Mouse (Mus musculus): ENCODE measurements around the gene Glul.

DNA sequence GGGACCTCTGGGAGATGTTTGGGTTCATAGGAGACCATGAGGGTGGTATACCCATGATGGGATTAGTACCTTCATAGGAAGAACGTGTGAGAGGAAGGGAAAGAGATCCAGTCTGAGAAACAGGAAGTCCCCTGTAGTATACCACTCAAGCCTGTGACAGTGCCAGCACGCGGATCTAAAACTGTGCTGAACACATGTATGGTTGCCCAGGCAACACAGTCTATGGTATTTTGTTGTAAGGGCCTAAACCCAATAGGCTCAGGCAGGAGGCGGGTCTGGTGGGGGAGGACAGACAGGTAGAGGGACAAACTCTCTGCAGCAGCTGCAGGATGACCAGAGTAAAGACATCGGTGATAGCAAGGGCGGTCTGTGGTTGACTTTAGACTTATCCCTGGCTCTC lies 54.1 kb downstream of the Glul start:
- TF ChIP-seq EP300 (IDR thresholded peaks at IDR 0.05; ENCODE audit: low read depth), result no peak
- no peak for TF ChIP-seq CTCF (IDR thresholded peaks at IDR 0.05; ENCODE audit: low read depth)
